ENCODE assay signal across 9 mouse cellular contexts in the genomic region with DNA sequence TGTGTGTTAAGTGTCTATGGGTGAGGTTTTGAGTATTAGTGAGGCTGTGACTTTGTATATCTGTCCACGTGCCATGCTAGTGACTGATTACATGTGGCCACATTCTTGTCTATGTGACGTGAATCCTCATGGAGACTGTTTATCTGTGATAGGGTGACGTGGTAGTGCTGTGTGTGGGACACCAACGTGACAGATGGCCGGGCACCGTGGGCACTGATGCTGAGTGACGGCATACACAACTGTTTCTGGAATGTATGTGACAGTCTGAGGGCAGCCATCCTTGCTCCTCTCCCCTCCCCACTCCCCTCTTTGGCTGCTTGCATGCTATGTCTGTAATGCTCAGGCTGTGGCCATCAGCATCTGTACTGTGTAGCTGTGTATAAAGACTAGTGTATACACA. TPM values are rescaled to one million over a fixed set of nuclear protein-coding genes. Genes with fewer than 3 reads are reported as not detected.
DNase-seq lines count a peak whose midpoint lies in the region; ATAC-seq and TF ChIP-seq lines count a peak whose summit lies in the region.
"Had no signal": no experiment of that assay in that cellular context is flagged by ENCODE, and none has a peak within 500 bp of the region (broad histone marks: within the 10 kb centered on the region; RNA-seq: fewer than 3 reads in every experiment).

No protein-coding gene starts in this region.

- H3K27me3 ChIP-seq in embryonic facial prominence, embryonic 15.5 days = no peaks in the 10 kb centered on the region
- H3K27me3 ChIP-seq in limb, embryonic 14.5 days (ENCODE audit: control insufficient read depth, insufficient read depth, low read length) = no peaks in the 10 kb centered on the region

- no peak overlapping the region for H3K9ac ChIP-seq in embryonic facial prominence, embryonic 15.5 days
- H3K9ac ChIP-seq in limb, embryonic 14.5 days (ENCODE audit: low read depth, low read length, severe bottlenecking) = no peak overlapping the region

- H3K36me3 ChIP-seq in embryonic facial prominence, embryonic 15.5 days = peaks cover 41% of the 10 kb centered on the region
- peaks cover 41% of the 10 kb centered on the region for H3K36me3 ChIP-seq in limb, embryonic 14.5 days (ENCODE audit: control insufficient read depth, insufficient read depth, low read length)

- no peaks in the 10 kb centered on the region for H3K9me3 ChIP-seq in embryonic facial prominence, embryonic 15.5 days (replicated peaks)
- H3K9me3 ChIP-seq in limb, embryonic 14.5 days (ENCODE audit: control insufficient read depth, low read length) = no peaks in the 10 kb centered on the region

- no peak overlapping the region for H3K4me3 ChIP-seq in embryonic facial prominence, embryonic 15.5 days (replicated peaks)
- H3K4me3 ChIP-seq in limb, embryonic 14.5 days (replicated peaks; ENCODE audit: low read length) = no peak overlapping the region; the same call in 1 of the 2 replicates

- no peak for TF ChIP-seq POLR2A in limb, embryonic 14.5 days (IDR thresholded peaks at IDR 0.05; ENCODE audit: borderline replicate concordance, extremely low read depth, insufficient read depth, insufficient read length)

- DNase-seq in frontal cortex, postnatal 36 days (ENCODE audit: low spot score in 2 of 2) = peak; percentile 49 to 56
- no peak for DNase-seq in frontal cortex, postnatal 14 days (ENCODE audit: low spot score in 2 of 2)
- peak; percentile 65 for DNase-seq in brain, adult 2 months (ENCODE audit: low read depth, low spot score)
- DNase-seq in limb, embryonic 14.5 days (ENCODE audit: low spot score) = no peak
- DNase-seq in thymus, postnatal 4 days = no peak
- no peak for DNase-seq in spleen, postnatal 14 days (ENCODE audit: low spot score in 2 of 2)
- no peak for DNase-seq in layer of hippocampus, adult 11-12 months (ENCODE audit: low spot score)
- DNase-seq: gastrocnemius, postnatal 10 days had no signal

- 82% methylated on average over 7 of the region's 7 CpGs for WGBS in embryonic facial prominence, embryonic 15.5 days
- 81% methylated on average over 7 of the region's 7 CpGs for WGBS in limb, embryonic 14.5 days

- ATAC-seq in embryonic facial prominence, embryonic 15.5 days (ENCODE audit: insufficient number of reproducible peaks, low FRiP score, low TSS enrichment, low read depth) = no peak
- no peak for ATAC-seq in limb, embryonic 14.5 days (ENCODE audit: low FRiP score, low read depth)

- no peak overlapping the region for H3K27ac ChIP-seq in embryonic facial prominence, embryonic 15.5 days (replicated peaks)
- H3K27ac ChIP-seq in limb, embryonic 14.5 days (replicated peaks; ENCODE audit: low read depth, low read length) = no peak overlapping the region

- peaks cover 40% of the 10 kb centered on the region for H3K4me1 ChIP-seq in embryonic facial prominence, embryonic 15.5 days
- H3K4me1 ChIP-seq in limb, embryonic 14.5 days (ENCODE audit: control insufficient read depth, insufficient read depth, low read length) = peaks cover 20% of the 10 kb centered on the region

- peak overlapping the region; percentile 80 for H3K4me2 ChIP-seq in embryonic facial prominence, embryonic 15.5 days (replicated peaks)
- peak overlapping the region; percentile 92 for H3K4me2 ChIP-seq in limb, embryonic 14.5 days (replicated peaks; ENCODE audit: low read depth, low read length, severe bottlenecking)

RNA-seq across cellular contexts. Expression of gene Numbl, which starts 2.6 kb away (rescaled TPM):
- 48.7 and 49.3 TPM in 2 replicates for polyA plus RNA-seq in embryonic facial prominence, embryonic 15.5 days (2015; fragmentation: Nextera tagmentation; extraction: Ambion mirVana)
- 83.6 and 119 TPM in 2 replicates for polyA plus RNA-seq in limb, embryonic 14.5 days (2012; rRNA removed)
- 25.2 and 26.6 TPM in 2 replicates for polyA plus RNA-seq in limb, embryonic 14.5 days (2014; fragmentation: Nextera tagmentation; extraction: Ambion mirVana)

RNA-seq across cellular contexts. Expression of gene Coq8b, which starts 28.0 kb away (rescaled TPM):
- polyA plus RNA-seq in embryonic facial prominence, embryonic 15.5 days (2015; fragmentation: Nextera tagmentation; extraction: Ambion mirVana) = 23.0 and 27.1 TPM in 2 replicates
- polyA plus RNA-seq in limb, embryonic 14.5 days (2012; rRNA removed) = 43.4 and 58.3 TPM in 2 replicates
- polyA plus RNA-seq in limb, embryonic 14.5 days (2014; fragmentation: Nextera tagmentation; extraction: Ambion mirVana) = 15.5 and 16.5 TPM in 2 replicates

RNA-seq across cellular contexts. Expression of gene Itpkc, which starts 32.4 kb away (rescaled TPM):
- polyA plus RNA-seq in embryonic facial prominence, embryonic 15.5 days (2015; fragmentation: Nextera tagmentation; extraction: Ambion mirVana) = 11.6 and 13.5 TPM in 2 replicates
- 13.0 and 15.5 TPM in 2 replicates for polyA plus RNA-seq in limb, embryonic 14.5 days (2012; rRNA removed)
- 9.6 and 11.5 TPM in 2 replicates for polyA plus RNA-seq in limb, embryonic 14.5 days (2014; fragmentation: Nextera tagmentation; extraction: Ambion mirVana)

Comparison
In these comparisons a context has a peak if more than half of its experiments do, and no peak if none do; other contexts are left out.
1. DNase-seq: peak in frontal cortex, postnatal 36 days (2 of 2) and brain, adult 2 months (single experiment); none in frontal cortex, postnatal 14 days (0 of 2), limb, embryonic 14.5 days (single experiment), thymus, postnatal 4 days (single experiment), spleen, postnatal 14 days (0 of 2) and layer of hippocampus, adult 11-12 months (single experiment).